Comparison of ENCODE assay signal across 19 mouse cellular contexts in the genomic region with DNA sequence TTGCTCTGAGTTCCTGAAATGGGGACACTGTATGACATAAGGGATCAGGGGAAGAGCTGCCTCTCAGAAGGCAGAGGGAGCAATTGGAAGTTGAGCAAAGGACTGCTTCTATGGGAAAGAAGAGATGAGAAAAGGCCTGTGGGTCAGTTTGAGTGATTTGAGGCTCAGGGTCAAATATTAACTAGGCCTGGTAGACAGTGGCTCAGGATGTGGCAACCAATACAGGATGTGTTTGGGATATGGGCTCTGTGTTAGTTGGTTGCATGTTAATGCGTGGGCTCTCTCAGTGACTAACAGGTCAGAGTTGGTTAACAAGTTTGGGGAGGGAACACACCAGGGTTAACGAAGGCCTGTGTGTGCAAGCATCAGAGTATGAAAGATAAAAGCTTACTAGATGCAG.
DNase-seq lines count a peak whose midpoint lies in the region; ATAC-seq and TF ChIP-seq lines count a peak whose summit lies in the region.
"Had no signal": no experiment of that assay in that cellular context is flagged by ENCODE, and none has a peak within 500 bp of the region (broad histone marks: within the 10 kb centered on the region; RNA-seq: fewer than 3 reads in every experiment).

No protein-coding gene starts in this region.

- no peak overlapping the region; the same call in 1 of the 2 replicates for H3K27ac ChIP-seq in kidney, adult 2 months (ENCODE audit: insufficient read depth, low read depth, low read length)
- H3K27ac ChIP-seq in liver, embryonic 15.5 days (replicated peaks): no peak overlapping the region
- H3K27ac ChIP-seq in kidney, embryonic 16.5 days (ENCODE audit: low read length): no peak overlapping the region
- H3K27ac ChIP-seq in liver, postnatal 0 days (ENCODE audit: low read depth): no peak overlapping the region
- H3K27ac ChIP-seq: forebrain, embryonic 12.5 days; heart, embryonic 10.5 days; heart, embryonic 15.5 days; hindbrain, embryonic 10.5 days had no signal

- peak; percentile 68 for DNase-seq in kidney, adult 2 months
- no peak for DNase-seq in kidney, postnatal 4 days
- DNase-seq in liver: no peak
- no peak for DNase-seq in liver, postnatal 0 days
- DNase-seq in lung, postnatal 25 days (ENCODE audit: low spot score): no peak
- DNase-seq in right cerebral cortex, adult 18-20 months: no peak
- DNase-seq: adrenal gland, adult 8-10 months; adrenal gland, postnatal 36 days; cerebellum, adult 2 months; cerebellum, postnatal 10 days; gastrocnemius, postnatal 10 days; heart, adult 18-20 months had no signal

- no peaks in the 10 kb centered on the region; the same call in 1 of the 2 replicates for H3K27me3 ChIP-seq in kidney, adult 2 months (replicated peaks; ENCODE audit: control insufficient read depth, insufficient read depth, low read length)
- no peaks in the 10 kb centered on the region for H3K27me3 ChIP-seq in liver, embryonic 15.5 days
- H3K27me3 ChIP-seq in kidney, embryonic 16.5 days (ENCODE audit: insufficient read depth, low read length): no peaks in the 10 kb centered on the region
- H3K27me3 ChIP-seq in liver, postnatal 0 days (ENCODE audit: insufficient read depth, low read length): no peaks in the 10 kb centered on the region
- H3K27me3 ChIP-seq: forebrain, embryonic 12.5 days; heart, embryonic 15.5 days had no signal

- H3K36me3 ChIP-seq in kidney, adult 2 months (ENCODE audit: control insufficient read depth, insufficient read depth, low read length): no peaks in the 10 kb centered on the region
- no peaks in the 10 kb centered on the region for H3K36me3 ChIP-seq in liver, embryonic 15.5 days (replicated peaks)
- H3K36me3 ChIP-seq in kidney, embryonic 16.5 days (ENCODE audit: insufficient read depth, low read length): no peaks in the 10 kb centered on the region
- no peaks in the 10 kb centered on the region for H3K36me3 ChIP-seq in liver, postnatal 0 days (replicated peaks; ENCODE audit: insufficient read depth, low read length)
- H3K36me3 ChIP-seq: forebrain, embryonic 12.5 days; heart, embryonic 10.5 days; heart, embryonic 15.5 days; hindbrain, embryonic 10.5 days had no signal

- no peak for TF ChIP-seq CTCF in kidney, adult 2 months (conservative IDR thresholded peaks at IDR 0.05; ENCODE audit: insufficient read depth, insufficient read length, low read depth, low read length)
- no peak for TF ChIP-seq CTCF in liver, postnatal 0 days (IDR thresholded peaks at IDR 0.05; ENCODE audit: low read depth)

- no peak for TF ChIP-seq POLR2A in kidney, adult 2 months (IDR thresholded peaks at IDR 0.05; ENCODE audit: low read depth, low read length)

- peak; percentile 31; the same call in 1 of the 2 replicates for ATAC-seq in liver, embryonic 15.5 days (ENCODE audit: insufficient read depth)
- peak; percentile 39; the same call in 1 of the 2 replicates for ATAC-seq in kidney, embryonic 16.5 days (ENCODE audit: low FRiP score, low TSS enrichment)
- peak; percentile 74 for ATAC-seq in liver, postnatal 0 days
- ATAC-seq: forebrain, embryonic 16.5 days had no signal

- H3K9me3 ChIP-seq in liver, embryonic 15.5 days (replicated peaks): no peaks in the 10 kb centered on the region
- H3K9me3 ChIP-seq in kidney, embryonic 16.5 days (ENCODE audit: low read length): no peaks in the 10 kb centered on the region
- no peaks in the 10 kb centered on the region for H3K9me3 ChIP-seq in liver, postnatal 0 days (ENCODE audit: low read length)
- H3K9me3 ChIP-seq: forebrain, embryonic 12.5 days; heart, embryonic 10.5 days; heart, embryonic 15.5 days; hindbrain, embryonic 10.5 days had no signal

- WGBS in kidney, adult 2 months: 48% methylated on average over 2 of the region's 2 CpGs
- WGBS in liver, embryonic 15.5 days (ENCODE audit: insufficient replicate concordance): 55% methylated on average over 2 of the region's 2 CpGs
- WGBS in kidney, embryonic 16.5 days: 73% methylated on average over 2 of the region's 2 CpGs
- 43% methylated on average over 2 of the region's 2 CpGs for WGBS in liver, postnatal 0 days (ENCODE audit: insufficient replicate concordance)

- TF ChIP-seq EP300 in liver, postnatal 0 days (IDR thresholded peaks at IDR 0.05; ENCODE audit: low read depth): no peak

- no peak overlapping the region for H3K9ac ChIP-seq in liver, embryonic 15.5 days
- H3K9ac ChIP-seq in kidney, embryonic 16.5 days (replicated peaks; ENCODE audit: low read length): no peak overlapping the region
- H3K9ac ChIP-seq in liver, postnatal 0 days (replicated peaks): no peak overlapping the region
- H3K9ac ChIP-seq: forebrain, embryonic 12.5 days; heart, embryonic 15.5 days had no signal

- peaks cover 8% of the 10 kb centered on the region; the same call in 1 of the 2 replicates for H3K4me1 ChIP-seq in kidney, adult 2 months (ENCODE audit: control insufficient read depth, insufficient read depth, low read length)
- H3K4me1 ChIP-seq in liver, embryonic 15.5 days (replicated peaks): 0 out of 2 replicates have a peak, but pooled peaks cover 2% of the 10 kb centered on the region
- peaks cover 16% of the 10 kb centered on the region; the same call in 1 of the 2 replicates for H3K4me1 ChIP-seq in kidney, embryonic 16.5 days (ENCODE audit: insufficient read depth, low read length)
- peaks cover 4% of the 10 kb centered on the region; the same call in 1 of the 2 replicates for H3K4me1 ChIP-seq in liver, postnatal 0 days (ENCODE audit: insufficient read depth)
- H3K4me1 ChIP-seq: forebrain, embryonic 12.5 days had no signal

- no peak overlapping the region for H3K4me2 ChIP-seq in liver, embryonic 15.5 days
- no peak overlapping the region for H3K4me2 ChIP-seq in kidney, embryonic 16.5 days (replicated peaks; ENCODE audit: low read depth, low read length)
- H3K4me2 ChIP-seq in liver, postnatal 0 days (ENCODE audit: low read depth, low read length): no peak overlapping the region
- H3K4me2 ChIP-seq: forebrain, embryonic 12.5 days; heart, embryonic 15.5 days had no signal

- no peak overlapping the region for H3K4me3 ChIP-seq in kidney, adult 2 months (ENCODE audit: insufficient read depth, low read depth, low read length)
- H3K4me3 ChIP-seq in liver, embryonic 15.5 days (replicated peaks): no peak overlapping the region
- no peak overlapping the region for H3K4me3 ChIP-seq in kidney, embryonic 16.5 days (ENCODE audit: low read length)
- H3K4me3 ChIP-seq in liver, postnatal 0 days (ENCODE audit: low read depth, low read length): no peak overlapping the region
- H3K4me3 ChIP-seq: forebrain, embryonic 12.5 days; heart, embryonic 10.5 days; heart, embryonic 15.5 days; hindbrain, embryonic 10.5 days had no signal
